Comparison of ENCODE assay signal across 8 mouse cellular contexts in the genomic region with DNA sequence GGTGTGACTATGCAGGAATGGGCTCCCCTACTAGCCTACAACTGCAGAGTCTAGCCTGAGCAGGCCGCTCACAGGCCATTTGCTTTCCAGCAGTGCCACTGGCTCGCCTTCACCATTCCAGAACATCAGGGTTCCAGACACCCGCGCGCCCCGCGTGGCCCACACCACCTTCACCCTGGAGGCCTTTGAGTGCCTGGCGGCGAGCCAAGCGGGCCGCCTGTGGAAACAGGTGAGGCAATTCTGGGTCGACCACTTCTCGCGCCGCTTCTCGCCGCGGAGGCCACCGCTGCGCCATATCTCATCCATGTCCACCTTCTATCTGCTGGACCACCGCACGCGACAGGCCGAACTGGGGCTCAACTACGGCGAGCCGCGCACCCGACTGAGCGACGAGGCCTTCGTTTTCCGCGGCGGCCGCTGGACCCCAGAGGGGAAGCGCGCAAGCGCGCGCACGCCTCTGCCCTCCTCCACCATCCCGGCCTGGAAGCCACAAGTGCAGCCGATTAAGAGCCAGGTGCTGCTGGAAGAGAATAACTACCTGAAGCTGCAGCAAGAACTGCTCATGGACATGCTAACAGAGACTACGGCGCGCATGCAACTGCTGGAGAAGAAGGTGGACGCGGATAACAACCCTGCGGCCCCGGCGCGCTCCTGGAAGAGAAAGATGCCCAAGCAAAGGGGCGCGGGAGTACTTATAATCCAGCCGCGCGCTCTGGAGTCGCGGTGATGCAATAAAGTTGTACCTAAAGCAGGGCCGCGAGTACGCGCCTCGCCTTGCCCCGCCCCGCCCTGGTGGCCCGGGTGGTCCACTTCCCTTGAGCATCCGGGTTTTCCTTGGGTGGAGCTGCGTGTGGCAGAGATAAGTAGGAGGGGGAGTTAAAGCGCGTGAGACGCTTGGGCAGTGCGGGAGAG. TPM values are rescaled to one million over a fixed set of nuclear protein-coding genes. Genes with fewer than 3 reads are reported as not detected.
DNase-seq lines count a peak whose midpoint lies in the region; ATAC-seq lines count a peak whose summit lies in the region.

No protein-coding gene starts in this region.

- DNase-seq in layer of hippocampus, adult 11-12 months (ENCODE audit: low spot score): peak; percentile 68
- no peak for DNase-seq in layer of hippocampus, adult 9-10 months (ENCODE audit: low spot score)
- peak; percentile 20 for DNase-seq in gastrocnemius, postnatal 25 days
- peak; percentile 61 for DNase-seq in kidney, adult 11 months
- peak; percentile 64 for DNase-seq in telencephalon, adult 2 months (ENCODE audit: low read depth, low spot score)

- H3K9me3 ChIP-seq in limb, embryonic 13.5 days: no peaks in the 10 kb centered on the region
- no peaks in the 10 kb centered on the region for H3K9me3 ChIP-seq in midbrain, embryonic 12.5 days

- H3K4me3 ChIP-seq in limb, embryonic 13.5 days: peak overlapping the region; percentile 58
- H3K4me3 ChIP-seq in midbrain, embryonic 12.5 days: peak overlapping the region; percentile 45

- ATAC-seq in common myeloid progenitor, adult 5-6 weeks (replicated peaks; ENCODE audit: low read depth, poor library complexity, severe bottlenecking): peak; percentile 84
- ATAC-seq in limb, embryonic 13.5 days (ENCODE audit: low FRiP score, low read depth): peak; percentile 71
- peak; percentile 30; the same call in 1 of the 2 replicates for ATAC-seq in midbrain, embryonic 12.5 days (ENCODE audit: low FRiP score, low read depth)

- 2% methylated on average over 74 of the region's 74 CpGs for WGBS in limb, embryonic 13.5 days
- 2% methylated on average over 74 of the region's 74 CpGs for WGBS in midbrain, embryonic 12.5 days

- H3K27me3 ChIP-seq in limb, embryonic 13.5 days: no peaks in the 10 kb centered on the region; the same call in 1 of the 2 replicates
- H3K27me3 ChIP-seq in midbrain, embryonic 12.5 days: peaks cover 34% of the 10 kb centered on the region

- H3K4me2 ChIP-seq in limb, embryonic 13.5 days (replicated peaks): peak overlapping the region; percentile 89
- H3K4me2 ChIP-seq in midbrain, embryonic 12.5 days (replicated peaks): peak overlapping the region; percentile 55

- H3K9ac ChIP-seq in limb, embryonic 13.5 days: peak overlapping the region; percentile 74
- peak overlapping the region; percentile 24; the same call in 1 of the 2 replicates for H3K9ac ChIP-seq in midbrain, embryonic 12.5 days (replicated peaks)

- no peaks in the 10 kb centered on the region for H3K36me3 ChIP-seq in limb, embryonic 13.5 days
- H3K36me3 ChIP-seq in midbrain, embryonic 12.5 days: no peaks in the 10 kb centered on the region

- H3K4me1 ChIP-seq in limb, embryonic 13.5 days: no peaks in the 10 kb centered on the region
- H3K4me1 ChIP-seq in midbrain, embryonic 12.5 days: no peaks in the 10 kb centered on the region

- peak overlapping the region; percentile 39; the same call in 1 of the 2 replicates for H3K27ac ChIP-seq in limb, embryonic 13.5 days
- no peak overlapping the region for H3K27ac ChIP-seq in midbrain, embryonic 12.5 days (replicated peaks)

RNA-seq across cellular contexts. Expression of a gene that starts 4.9 kb away (rescaled TPM):
- not detected in 2 replicates for total RNA-seq in common myeloid progenitor, adult 5-6 weeks (2017)
- total RNA-seq in gastrocnemius, postnatal 25 days (2021): not detected
- 0.38 and 0.79 TPM in 2 replicates for polyA plus RNA-seq in limb, embryonic 13.5 days (2015; fragmentation: Nextera tagmentation; extraction: Ambion mirVana)
- not detected in 2 replicates for polyA plus RNA-seq in midbrain, embryonic 12.5 days (2016; fragmentation: Nextera tagmentation; extraction: Ambion mirVana)

RNA-seq across cellular contexts. Expression of a gene that starts 17.6 kb away (rescaled TPM):
- 987 and 1,045 TPM in 2 replicates for total RNA-seq in common myeloid progenitor, adult 5-6 weeks (2017)
- 10 to 100 TPM; 79.5 to 83.6 TPM for total RNA-seq in gastrocnemius, postnatal 25 days (2021)
- polyA plus RNA-seq in limb, embryonic 13.5 days (2015; fragmentation: Nextera tagmentation; extraction: Ambion mirVana): 572 and 577 TPM in 2 replicates
- polyA plus RNA-seq in midbrain, embryonic 12.5 days (2016; fragmentation: Nextera tagmentation; extraction: Ambion mirVana): 699 and 705 TPM in 2 replicates

RNA-seq across cellular contexts. Expression of a gene that starts 33.7 kb away (rescaled TPM):
- 1,004 and 1,241 TPM in 2 replicates for total RNA-seq in common myeloid progenitor, adult 5-6 weeks (2017)
- total RNA-seq in gastrocnemius, postnatal 25 days (2021): 100 to 1,000 TPM in 1 of 2 experiments, 10 to 100 TPM in 1; 98.6 to 108 TPM
- 311 and 331 TPM in 2 replicates for polyA plus RNA-seq in limb, embryonic 13.5 days (2015; fragmentation: Nextera tagmentation; extraction: Ambion mirVana)
- 282 and 289 TPM in 2 replicates for polyA plus RNA-seq in midbrain, embryonic 12.5 days (2016; fragmentation: Nextera tagmentation; extraction: Ambion mirVana)

Comparison
In these comparisons a context has a peak if more than half of its experiments do, and no peak if none do; other contexts are left out.
1. ATAC-seq: peak in every context shown above with its lines; median percentile 84 in common myeloid progenitor, adult 5-6 weeks; 71 in limb, embryonic 13.5 days; 30 in midbrain, embryonic 12.5 days.
2. RNA of a gene that starts 17.6 kb away (total RNA-seq): 987 to 1,045 TPM in common myeloid progenitor, adult 5-6 weeks; 79.5 to 83.6 TPM in gastrocnemius, postnatal 25 days; every median in the first group is over 10 times any median in the second.